Mouse (Mus musculus) adrenal gland, adult (tissue): ENCODE results near the gene Garem2.
"Not testable (repeated sequence)": the region's sequence is repeated elsewhere in the genome, so short reads cannot be mapped to it uniquely, and the experiment has no call there.

Experiments used
- DNase-seq, 2 experiments: peaks; one replicate each; pipeline ENCODE4 v3.0.0; 2022 to 2023; ENCODE audit warnings: low spot score in 1 of 2; ENCODE audit not compliant: inconsistent age in 2 of 2

The Garem2 gene

DNA sequence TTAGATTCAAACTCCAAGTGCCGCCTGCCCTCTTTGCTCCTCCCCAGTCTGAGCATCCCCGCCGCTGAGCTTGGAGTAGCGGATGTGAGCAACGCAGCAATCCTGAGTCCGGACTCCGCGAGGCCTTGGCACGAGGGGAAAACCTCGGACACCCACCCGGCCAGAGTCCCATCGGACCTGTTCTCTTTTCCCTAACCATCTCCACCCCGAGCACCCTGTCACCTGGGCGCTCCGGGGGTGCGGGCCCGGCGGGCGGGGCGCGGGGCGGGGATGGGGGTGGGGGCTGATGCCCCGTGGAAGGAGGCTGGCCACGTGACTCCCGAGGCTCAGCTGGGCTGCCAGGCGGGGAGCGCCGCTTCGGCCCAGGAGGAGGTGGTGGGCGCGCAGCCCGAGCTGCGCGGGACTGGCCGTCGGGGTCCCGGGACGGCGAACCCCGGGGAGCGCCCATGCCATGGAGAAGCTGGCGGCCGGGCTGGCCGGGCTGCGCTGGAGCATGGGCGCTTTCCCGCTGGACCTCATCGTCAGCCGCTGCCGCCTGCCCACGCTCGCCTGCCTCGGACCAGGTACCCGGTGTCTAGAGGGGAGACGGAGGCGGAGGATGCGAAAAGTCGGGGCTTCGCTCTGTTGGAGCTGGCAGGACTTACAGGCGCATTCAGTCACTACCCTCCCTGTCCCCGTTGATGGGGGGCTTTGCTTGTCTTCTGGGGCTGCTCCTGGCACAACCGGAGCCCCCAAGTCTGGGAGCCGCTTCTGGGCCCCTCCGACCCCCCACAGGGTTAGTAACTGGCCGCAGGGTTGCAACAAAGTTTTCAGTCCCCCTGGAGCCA, at the start of gene Garem2:
TSS of gene Garem2 (plus strand) at position 321 of the 827 bp plus-strand sequence.
- peak in 1 of 2 experiments; percentile 60 for DNase-seq

GRCm38 (mm10) chr5:30058216-30058731, 46.7 kb upstream of the Garem2 start:
- DNase-seq, result no peak

GRCm38 (mm10) chr5:30059607-30060006, 45.4 kb upstream of the Garem2 start:
- DNase-seq, result not testable (repeated sequence)

GRCm38 (mm10) chr5:30067726-30068125, 37.2 kb upstream of the Garem2 start:
- no peak for DNase-seq

DNA sequence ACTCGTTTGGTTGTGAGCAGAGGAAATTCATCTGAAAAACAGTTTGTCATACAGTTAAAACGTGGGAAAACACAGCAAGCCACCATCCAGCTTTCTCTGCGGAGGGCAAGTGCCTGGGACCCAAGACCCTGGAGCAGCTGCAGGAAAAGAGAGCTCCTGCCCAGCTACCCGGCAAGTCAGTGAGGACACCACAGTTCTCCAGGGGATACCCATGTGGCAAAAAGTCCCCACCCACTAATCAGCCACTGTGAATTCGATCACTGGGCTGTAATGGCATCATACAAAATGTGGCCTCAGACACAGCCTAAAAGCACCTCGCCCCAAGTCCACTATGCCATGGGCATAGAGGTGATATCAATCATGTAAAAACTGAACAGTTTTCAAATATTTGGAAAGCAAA, 33.3 kb upstream of the Garem2 start:
- no peak for DNase-seq

DNA sequence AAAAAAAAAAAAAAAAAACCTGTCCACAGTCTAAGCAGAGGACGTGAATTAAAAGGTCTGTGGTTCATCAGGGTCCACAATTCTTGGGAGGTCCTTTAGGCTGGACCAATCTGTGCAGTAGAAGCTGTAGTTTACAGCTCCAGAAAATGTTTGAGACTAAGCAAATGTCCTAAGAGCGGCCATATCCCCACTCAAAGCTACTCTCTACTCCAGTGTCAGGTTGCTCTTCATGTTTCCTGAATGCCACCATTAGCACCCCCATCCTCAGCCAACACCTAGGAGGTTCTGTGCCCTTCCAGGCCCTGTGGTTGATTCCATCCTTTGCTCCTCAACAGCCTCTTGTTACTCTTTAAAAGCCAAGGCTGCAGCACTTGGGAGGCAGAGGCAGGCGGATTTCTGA, 32.6 kb upstream of the Garem2 start:
- DNase-seq, result no peak

- DNase-seq, result peak; percentile 79 to 92
These were observed 31.8 kb upstream of the Garem2 start, which contains the start of gene Tyms for GRCm38 (mm10) chr5:30072825-30073821. TSS of gene Tyms (minus strand) at chr5:30073617.

DNA sequence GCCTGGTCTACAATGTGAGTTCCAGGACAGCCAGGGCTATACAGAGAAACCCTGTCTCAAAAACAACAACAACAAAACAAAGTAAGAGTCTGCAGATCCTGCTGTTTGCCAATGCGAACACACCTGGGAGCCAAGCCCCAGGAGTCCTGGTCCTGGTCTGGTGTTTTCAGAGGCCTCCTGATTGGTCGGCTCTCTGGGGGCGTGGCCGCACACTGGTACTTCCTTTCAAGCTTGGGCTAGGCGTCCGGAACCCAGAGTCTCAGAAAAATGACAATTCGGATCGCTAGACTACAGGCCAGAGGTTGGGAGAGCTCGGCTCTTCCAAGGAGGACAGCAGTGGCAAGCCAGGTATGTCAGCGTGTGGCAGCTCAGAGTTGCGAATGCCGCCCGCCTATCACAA, 12.3 kb upstream of the Garem2 start:
- DNase-seq, result no peak

- no peak for DNase-seq
These were observed 10.6 kb upstream of the Garem2 start for GRCm38 (mm10) chr5:30094399-30094798.

- no peak for DNase-seq
These were observed 9.2 kb upstream of the Garem2 start for GRCm38 (mm10) chr5:30095731-30096130.

DNA sequence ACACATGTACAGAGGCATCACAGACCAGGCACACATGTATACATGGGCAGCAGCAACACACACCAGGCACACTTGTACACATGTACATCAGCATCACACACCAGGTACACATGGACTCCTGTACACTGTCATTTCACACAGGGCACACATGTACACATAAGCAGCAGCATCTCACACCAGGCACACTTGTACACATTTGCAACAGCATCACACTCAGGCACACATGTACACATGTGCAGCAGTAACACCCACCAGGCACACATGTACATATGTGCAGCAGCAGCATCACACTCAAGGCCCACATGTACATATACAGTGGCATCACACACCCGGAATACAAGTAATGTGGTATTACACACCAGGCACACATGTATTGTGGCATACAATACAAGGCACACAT, 6.7 kb upstream of the Garem2 start:
- DNase-seq, result no peak

GRCm38 (mm10) chr5:30103340-30103739, 1.6 kb upstream of the Garem2 start:
- DNase-seq, result no peak

- peak; percentile 47 to 82 for DNase-seq
These were observed 622 bp upstream of the Garem2 start for GRCm38 (mm10) chr5:30104339-30104738.

DNA sequence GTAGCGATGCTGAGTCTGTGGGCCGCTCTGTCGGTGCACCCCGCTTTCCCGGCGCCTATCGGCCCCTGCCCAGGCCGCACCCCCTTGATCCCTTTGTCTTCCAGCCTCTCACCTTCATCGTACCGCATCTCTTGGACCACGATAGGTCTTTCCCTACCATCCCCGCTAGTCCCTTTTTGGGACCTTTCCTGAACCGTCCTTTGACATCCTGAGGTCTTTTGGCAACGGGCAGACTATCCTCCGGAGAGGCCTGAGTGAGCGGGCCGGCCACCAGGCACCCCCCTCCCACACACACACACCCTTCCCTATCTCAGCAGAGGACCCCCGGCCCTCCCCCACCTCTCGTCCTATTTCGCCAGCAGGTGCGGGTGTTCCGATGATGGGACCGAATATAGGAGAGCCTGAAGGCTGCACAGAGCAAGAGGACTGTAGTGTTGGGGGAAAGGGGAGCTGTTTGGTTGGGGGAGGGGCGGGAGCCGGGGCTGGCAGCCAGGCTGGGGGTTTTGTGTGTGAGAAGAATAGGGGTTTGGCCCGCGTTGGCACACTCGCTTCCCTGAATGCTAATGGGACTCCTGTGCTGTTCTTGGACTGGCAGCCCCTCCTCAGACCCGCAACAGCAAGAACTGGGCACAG, 823 bp downstream of the Garem2 start, which contains the start of gene 3110082J24Rik:
TSS of gene 3110082J24Rik (minus strand) at position 419 of the 633 bp plus-strand sequence.
- DNase-seq, result no peak

DNA sequence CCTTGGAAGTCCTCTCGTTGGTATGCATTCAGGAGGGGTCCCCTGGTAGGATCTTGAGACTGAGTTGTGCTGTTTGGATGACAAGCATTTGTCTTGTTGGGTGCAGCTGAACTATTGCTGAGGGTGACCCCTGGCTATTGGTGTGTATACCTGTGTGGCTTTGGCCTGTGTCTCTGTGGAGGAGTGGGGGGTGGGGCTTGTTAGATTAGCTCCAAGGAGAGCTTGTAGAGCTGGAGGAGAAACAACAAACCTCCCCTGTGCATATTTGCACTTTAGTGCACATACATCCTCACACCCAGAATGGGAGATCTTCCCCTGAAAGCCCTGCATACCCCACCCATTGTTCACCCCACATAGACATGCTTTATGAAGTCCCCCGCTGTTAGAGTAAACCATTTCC, 1.8 kb downstream of the Garem2 start:
- peak in 1 of 2 experiments; percentile 13 for DNase-seq

DNA sequence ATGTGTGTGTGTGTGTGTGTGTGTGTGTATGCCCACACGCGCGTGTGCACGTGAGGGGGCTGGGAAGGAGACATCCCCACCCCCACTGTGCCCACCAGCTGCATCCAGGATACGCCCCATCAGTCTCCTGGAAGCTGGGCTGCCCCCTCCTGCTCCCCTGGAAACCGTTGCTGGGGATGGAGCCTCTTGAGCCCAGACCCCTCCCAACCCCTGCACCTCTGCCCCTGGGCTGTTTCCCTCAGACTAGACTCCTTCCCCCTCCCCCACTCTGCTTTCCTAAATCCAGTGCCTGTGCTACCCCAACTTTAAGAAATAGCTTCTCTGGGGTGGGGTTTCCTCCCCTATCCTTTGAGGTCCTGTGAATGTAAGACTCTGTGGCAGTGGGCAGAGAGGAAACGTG, 2.2 kb downstream of the Garem2 start:
- DNase-seq, result peak in 1 of 2 experiments; percentile 14

GRCm38 (mm10) chr5:30107611-30108041, 2.7 kb downstream of the Garem2 start:
- DNase-seq, result peak in 1 of 2 experiments; percentile 24

GRCm38 (mm10) chr5:30108233-30108632, 3.3 kb downstream of the Garem2 start:
- peak in 1 of 2 experiments; percentile 21 for DNase-seq

- DNase-seq, result no peak
These were observed 4.9 kb downstream of the Garem2 start for GRCm38 (mm10) chr5:30109899-30110298.

DNA sequence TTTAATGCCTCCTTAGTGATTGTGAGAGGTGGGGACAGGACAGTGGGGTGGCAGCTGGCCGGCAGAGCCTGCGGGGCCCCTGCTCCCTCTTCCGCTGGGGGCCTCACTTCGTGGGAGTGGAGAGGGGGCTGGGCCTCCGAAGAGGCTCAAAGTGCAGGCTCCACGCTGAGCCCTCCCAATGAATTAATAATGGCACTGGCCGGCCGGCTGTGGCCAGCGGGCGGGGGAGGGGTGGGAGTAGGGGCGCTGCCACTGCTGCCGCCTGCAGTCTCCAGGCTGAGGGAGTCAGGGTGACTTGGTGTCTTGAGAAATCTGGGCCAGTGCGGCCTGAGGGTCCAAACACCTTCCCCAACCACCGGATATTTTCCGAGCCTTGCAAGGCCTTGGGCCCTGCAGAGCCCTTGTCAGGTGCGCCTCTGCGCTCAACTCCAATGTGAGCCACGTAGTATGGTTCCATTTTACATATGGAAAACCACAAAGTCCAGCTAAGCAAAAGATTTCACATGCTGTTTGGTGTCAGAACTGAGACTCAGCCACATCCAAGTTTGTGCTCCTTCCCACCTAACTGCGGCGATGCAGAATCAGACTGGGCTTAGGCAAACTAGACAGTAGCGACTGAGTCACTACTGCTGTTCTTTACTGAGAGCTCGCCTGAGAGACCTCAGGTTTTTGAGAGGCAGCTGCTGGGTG, 5.6 kb downstream of the Garem2 start:
- DNase-seq, result no peak
